Mouse (Mus musculus) 3134 (cell line): ENCODE results near the gene 1700067K01Rik.

Experiments
- DNase-seq: peaks from one replicate; pipeline ENCODE4 v3.0.0-alpha.2; 2011; ENCODE audit warnings: low spot score; ENCODE audit not compliant: insufficient read length; ENCODE audit errors: extremely low read depth

1700067K01Rik gene

GRCm38 (mm10) chr8:84010625-84011611 lies 9.6 kb downstream of the 1700067K01Rik start:
- DNase-seq, result no peak

DNA sequence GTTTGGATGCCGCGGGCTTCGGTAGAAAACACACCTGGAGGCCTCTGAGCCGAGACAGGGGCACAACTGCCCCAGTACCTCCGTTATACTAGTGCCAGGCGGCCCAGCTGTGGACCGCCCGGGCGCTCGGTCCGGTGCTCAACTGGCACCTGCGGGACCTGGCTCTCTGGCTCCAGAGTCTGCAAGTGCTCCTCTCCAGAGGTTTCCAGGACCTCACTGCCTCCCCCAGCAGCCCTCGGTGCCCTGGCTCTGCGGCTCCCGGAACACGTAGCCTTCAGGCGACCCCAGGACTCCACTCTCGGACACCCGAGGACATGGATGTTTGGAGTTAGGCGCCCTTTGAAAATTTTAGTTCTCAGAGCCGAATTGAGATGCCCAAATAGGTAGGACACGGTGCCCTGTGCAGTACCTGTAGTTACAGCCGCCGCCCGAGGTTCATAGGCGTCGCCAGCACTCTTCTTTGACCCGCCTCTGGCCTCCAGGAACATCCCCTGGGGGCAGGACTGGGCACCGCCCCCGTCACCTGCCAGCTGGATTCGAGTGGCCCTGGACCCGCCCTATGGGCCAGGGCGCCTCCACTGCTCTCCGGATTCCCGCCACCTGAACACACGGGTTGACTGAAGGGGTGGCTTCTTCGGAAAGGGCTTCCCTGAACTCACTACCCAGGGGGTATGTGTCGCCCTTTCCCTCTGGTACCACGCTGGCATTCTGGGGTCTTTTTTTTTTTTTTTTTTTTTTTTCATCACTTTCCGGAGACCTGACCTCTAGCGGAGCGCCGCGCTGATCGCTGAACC lies 10.6 kb downstream of the 1700067K01Rik start, which contains the start of gene 2210011C24Rik:
Gene 2210011C24Rik, minus strand, starts transcription at position 467 of the 794 bp plus-strand sequence.
- no peak for DNase-seq

DNA sequence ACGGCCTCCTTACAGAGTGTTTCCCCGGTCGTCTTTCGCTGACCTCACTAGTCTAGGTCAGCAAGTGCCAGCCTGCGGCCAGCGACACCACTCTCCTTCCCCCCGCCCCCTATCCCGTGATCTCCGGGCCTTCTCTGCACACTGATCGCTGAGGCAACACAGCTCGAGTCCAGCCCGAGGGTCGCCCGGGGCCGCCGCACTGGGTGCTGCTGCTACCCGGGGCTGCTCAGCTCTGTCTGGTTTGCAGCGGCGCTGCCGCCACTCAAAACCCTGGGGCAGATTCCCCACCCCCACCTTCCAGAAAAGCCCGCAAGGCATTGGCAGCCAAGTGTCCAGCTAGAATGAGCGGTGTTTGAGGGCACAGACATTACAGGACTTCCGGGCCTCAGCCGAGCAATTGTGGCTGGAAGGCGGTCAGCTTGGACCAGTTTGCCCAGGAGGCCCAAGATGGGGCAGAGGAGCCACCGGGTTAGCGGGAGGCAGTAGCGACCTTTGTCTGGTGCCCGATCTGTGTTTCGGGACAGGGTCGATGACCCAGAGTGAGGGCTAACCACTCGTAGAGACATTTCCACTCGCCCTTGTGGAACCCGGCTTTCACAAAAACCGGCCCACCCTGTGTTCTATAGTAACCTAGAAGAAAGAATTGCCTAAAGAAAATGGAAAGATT lies 11.3 kb downstream of the 1700067K01Rik start:
- DNase-seq, result no peak

DNA sequence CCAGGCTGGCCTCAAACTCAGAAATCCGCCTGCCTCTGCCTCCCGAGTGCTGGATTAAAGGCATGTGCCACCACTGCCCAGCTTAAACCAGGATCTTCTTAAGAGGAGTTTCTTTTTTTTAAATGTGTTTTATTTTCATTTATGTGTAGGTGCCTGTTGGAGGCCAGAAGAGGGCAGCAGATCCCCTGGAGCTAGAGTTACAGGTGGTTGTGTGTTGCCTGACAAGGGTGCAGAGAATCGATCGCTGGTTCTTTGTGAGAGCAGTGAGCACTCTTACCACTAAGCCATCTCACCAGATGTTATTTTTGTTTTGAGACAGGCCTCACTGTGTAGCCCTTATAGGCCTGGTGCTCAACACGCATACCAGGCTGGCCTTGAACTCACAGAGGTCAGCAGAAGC lies 14.5 kb downstream of the 1700067K01Rik start:
- DNase-seq, result no peak

GRCm38 (mm10) chr8:84019738-84020137 lies 18.4 kb downstream of the 1700067K01Rik start:
- no peak for DNase-seq

DNA sequence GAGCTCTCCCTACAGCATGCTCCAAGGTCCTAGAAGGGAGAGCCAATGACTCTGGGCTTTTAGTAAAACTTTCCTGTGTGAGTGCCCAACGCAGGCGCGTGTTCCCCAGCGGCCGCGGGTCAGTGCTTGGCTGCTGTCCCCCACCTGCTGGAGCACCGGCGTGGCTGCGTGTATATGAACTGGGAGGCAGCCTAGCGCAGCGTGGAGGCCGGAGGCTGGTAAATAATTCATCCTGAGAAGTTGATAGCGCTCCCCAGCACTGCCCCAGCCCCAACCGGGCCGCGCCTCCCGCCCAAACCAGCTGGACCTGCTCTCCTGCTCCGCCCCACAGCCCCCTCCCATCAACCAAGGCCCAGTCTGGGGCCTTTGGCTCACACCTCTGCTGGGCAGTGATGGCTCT lies 19.8 kb downstream of the 1700067K01Rik start, which contains the start of gene Palm3:
Gene Palm3, plus strand, starts transcription at position 376 of the 400 bp plus-strand sequence.
- DNase-seq, result no peak

GRCm38 (mm10) chr8:84021569-84021968 lies 20.3 kb downstream of the 1700067K01Rik start:
- peak; percentile 48 for DNase-seq

- DNase-seq, result peak; percentile 84
These were observed 21.8 kb downstream of the 1700067K01Rik start for GRCm38 (mm10) chr8:84023085-84023484.

DNA sequence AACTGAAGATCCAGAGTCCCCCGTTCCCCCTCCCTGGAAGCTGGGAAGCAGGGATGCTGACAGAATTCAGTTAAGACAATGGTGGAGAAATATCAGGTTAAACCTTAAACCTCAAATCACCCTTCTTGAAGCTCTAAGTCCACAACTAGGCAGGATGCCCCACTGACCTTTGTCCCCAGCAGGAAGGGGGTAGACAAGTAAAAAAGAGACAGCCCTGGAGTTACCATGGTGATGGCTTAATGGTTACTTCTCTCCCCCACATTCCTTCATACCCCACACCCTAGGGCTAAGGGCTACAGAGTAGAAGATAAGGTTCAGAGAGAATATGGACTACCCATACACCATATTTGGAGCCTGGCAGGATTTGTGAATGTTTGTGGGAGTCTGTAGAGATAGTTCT lies 22.3 kb downstream of the 1700067K01Rik start:
- DNase-seq, result no peak

DNA sequence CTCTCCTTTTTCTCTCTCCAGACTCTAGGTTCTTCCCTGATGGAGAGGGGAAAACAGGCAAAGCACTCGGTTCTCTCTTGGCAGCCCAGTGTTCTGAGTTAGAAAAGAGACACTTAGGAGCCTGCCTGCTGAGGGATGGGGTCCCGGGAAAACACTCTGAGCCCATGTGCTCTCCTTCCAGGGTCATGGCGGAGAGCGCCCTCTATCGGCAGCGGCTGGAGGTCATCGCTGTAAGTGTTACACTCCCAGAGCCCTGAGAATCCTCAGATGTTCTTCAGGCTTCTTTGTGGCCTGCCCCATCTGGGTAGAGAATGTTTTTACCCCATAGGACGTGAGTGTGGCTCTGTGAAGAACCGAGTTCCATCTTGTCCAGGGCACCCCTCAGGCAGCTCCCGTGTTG lies 22.9 kb downstream of the 1700067K01Rik start:
- no peak for DNase-seq

GRCm38 (mm10) chr8:84025863-84026262 lies 24.6 kb downstream of the 1700067K01Rik start:
- no peak for DNase-seq

DNA sequence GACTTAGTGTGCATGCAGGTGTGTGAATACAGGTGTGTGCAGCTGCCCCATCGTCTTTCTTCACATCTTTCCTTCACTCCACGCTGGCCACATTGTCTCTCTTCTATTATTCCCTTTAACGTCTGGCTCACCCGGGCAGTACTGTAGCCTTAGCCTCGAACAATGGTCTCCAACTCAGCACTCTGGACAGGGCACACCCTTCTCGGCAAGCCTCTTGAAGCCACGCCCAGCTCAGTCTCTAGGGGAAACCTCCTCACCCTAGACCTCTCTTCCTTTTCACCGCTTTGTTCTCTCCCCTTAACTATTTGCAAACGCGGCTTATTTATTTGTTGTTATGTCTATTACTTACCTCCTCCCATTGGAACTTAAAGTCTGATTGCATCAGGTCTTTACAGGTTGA lies 26.1 kb downstream of the 1700067K01Rik start:
- DNase-seq, result no peak

DNA sequence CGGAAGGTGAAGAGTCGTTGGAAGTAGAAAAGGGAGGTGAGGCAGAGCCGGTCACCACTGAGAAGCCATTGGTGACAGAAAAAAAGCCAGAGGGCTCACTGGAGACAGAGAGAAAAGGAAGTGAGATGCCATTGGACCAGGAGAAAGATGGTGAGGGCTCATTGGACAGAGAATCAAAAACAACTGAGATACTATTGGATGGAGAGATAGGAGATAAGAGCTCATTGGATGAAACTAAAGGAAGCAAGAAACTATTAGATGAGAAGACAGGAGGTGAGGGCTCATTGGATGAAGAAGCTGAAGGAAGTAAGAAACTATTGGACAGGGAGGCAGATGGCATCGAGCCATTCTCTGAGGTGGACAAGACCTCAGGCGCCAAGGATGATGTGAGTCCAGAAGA lies 28.0 kb downstream of the 1700067K01Rik start:
- DNase-seq, result no peak

GRCm38 (mm10) chr8:84032777-84033176 lies 31.5 kb downstream of the 1700067K01Rik start:
- peak; percentile 58 for DNase-seq

DNA sequence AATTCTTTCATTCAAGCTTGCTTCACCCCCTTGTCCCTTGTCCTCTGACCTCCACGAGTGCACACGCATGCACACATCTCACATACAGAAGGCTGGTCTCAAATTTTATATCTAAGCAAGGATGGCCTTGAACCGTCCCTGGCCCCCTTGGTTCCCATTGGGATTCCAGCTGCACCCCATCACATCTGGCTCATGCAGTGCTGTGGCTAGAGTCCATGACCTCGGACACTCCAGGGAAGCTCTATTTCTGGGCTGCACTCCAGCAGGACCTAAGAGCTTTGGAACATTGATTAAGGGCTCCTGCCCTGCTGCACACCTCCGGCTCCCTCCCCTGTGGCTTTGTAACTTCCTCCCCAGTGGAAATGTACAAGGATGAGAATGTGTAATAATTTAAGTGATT lies 36.7 kb downstream of the 1700067K01Rik start:
- no peak for DNase-seq

DNA sequence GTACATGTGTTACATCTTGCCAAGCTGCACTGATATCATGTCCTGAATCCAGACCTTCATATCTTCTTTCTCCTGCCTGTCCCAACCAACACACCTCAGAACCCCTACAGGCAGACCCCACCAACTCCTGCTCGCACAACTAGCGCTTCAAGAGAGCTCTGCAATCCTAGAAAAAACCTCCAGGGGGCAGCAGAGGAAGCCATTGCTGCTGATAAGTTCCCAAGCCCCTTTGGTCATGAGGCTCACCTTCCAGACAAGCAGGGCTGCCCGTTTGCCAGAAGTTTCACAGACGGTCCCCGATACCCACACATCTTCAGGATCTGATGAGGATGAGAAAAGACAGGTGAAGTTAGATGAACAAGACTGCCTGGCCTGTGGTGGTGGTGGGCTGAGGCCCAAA lies 37.7 kb downstream of the 1700067K01Rik start:
- DNase-seq, result no peak

DNA sequence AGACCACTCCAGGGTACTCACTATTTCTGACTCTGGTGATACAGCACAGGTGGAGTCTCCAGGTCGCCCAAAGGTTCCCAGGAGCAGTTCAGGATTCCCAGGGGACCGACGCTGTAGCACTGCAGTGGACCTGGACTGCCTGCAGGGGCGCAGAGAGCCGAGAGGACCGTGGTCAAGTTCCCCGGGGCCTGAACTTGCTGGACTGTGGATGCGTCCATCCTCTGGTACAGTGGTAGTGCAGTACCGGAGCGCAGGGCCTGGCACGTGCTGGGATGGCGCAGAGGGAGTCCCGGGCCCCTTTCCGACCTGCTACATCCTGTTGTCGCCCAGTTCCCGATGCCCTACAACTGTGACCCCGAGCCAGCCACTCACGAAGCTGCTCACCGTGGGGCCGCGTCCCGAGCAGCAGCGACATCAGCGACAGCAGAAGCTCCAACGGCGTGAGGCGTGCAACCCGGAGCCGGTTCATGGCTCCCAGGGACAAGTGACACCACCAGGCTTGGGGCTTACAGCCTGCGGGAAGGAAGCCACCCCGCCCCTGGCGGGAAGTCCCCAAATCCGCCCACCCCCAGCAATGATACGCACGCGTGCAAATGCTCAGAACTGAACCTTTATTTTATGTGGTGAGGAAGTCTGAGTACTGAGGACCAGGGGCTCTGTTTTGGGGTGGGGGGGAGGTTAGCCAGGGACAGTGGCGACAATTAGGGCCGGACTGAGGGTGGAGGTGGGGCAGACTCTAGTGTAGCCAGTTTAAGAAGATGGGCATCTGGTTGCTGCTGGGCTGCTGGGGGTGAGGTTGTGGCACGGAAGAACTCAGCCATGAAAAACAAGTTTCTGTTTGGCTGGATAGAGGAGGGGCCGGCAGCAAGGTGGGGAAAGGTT lies 41.0 kb downstream of the 1700067K01Rik start, which contains the start of gene Il27ra:
Gene Il27ra, minus strand, starts transcription at position 524 of the 882 bp plus-strand sequence.
- no peak for DNase-seq

DNA sequence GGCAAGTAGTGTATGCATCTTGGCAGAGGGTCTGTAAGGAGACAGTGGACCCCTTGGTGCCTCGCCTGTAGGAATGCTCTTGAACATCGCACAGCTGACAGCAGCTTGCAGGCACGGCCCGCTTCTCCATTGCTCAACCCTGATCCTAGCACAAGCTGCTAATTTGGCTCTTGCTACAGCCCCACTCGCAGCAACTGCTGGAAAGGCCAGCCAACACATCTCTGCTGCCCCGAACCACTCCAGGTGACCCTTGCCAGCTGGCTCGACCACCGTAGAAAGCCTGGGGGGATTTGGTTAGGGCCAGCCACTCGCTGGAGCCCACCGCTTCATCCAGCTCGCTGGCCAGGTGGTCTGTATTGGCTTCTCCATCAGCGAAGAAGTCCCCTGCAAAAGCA lies 41.6 kb downstream of the 1700067K01Rik start:
- no peak for DNase-seq

GRCm38 (mm10) chr8:84044103-84044502 lies 42.8 kb downstream of the 1700067K01Rik start:
- DNase-seq, result no peak

DNA sequence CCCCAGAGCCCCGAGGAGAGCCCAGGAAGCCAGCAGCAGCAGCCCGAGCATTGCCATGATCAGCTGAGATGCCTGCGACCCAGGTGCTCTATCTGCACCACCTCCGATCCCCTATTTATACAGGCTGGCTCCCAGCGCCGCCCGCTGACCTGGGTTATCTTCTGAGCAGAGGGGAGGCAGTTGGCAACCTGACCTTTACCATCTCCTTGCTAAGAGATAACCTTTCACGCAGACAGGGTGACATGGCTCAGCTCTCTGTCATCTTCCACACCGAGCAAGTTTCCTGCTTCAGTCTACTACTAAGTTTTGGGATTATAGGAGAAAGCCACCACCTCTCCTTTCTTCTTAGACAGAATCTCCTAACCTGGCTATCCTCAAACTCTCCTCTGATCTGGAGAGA lies 43.6 kb downstream of the 1700067K01Rik start, which contains the start of gene Rln3:
Gene Rln3, minus strand, starts transcription at position 101 of the 400 bp plus-strand sequence.
- no peak for DNase-seq
